ENCODE assay signal across 11 mouse cellular contexts in the genomic region with DNA sequence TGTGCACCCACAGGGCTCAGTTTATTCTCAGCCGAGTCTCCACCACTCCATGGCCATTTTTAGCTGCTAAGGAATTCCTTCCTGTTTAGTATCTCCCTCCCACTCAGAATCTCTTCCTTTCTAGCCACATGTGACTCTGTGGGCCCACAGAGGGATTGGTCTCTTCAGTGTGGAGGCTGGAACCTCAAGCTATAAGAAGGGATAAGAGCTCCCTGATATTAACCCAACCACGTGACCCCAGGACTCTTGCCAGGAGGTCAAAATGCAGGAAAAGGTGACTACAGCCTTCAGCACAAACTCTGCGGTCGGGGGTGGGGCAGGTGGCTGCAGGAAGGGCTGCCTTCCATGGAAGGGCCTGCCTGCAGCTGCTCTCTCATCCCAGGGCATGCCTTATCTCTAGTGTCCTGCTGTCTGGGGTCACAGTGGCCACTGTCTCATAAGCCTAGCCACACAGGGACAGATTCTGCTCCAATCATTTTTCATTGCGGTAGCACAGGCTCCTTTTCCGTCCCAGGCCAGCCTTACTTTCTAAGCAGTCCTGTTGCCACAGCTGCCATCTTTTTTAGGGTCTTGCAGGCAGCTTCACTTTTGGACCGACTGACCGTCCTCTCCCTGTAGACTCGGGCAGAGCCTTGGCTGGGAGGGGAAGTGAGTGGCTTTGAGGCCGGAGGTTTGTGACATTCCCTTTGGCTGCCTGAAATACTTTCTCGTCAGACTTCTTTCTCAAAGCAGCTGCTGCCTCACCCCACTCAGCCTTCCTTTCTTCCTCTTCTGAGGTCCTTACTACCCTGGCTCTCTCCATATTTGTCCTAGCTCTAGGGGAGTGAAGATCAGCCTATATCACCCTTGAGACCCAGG. TPM values are rescaled to one million over a fixed set of nuclear protein-coding genes. Genes with fewer than 3 reads are reported as not detected.
DNase-seq lines count a peak whose midpoint lies in the region; ATAC-seq and TF ChIP-seq lines count a peak whose summit lies in the region.
"Had no signal": no experiment of that assay in that cellular context is flagged by ENCODE, and none has a peak within 500 bp of the region (broad histone marks: within the 10 kb centered on the region; RNA-seq: fewer than 3 reads in every experiment).

No protein-coding gene starts in this region.

- H3K79me2 ChIP-seq in liver, adult 2 months (ENCODE audit: control insufficient read depth, insufficient read depth, low read length) = no peaks in the 10 kb centered on the region

- peaks cover 3% of the 10 kb centered on the region; the same call in 1 of the 2 replicates for H3K4me1 ChIP-seq in midbrain, embryonic 11.5 days (ENCODE audit: control insufficient read depth, insufficient read depth, low read length)
- peaks cover 8% of the 10 kb centered on the region for H3K4me1 ChIP-seq in midbrain, embryonic 13.5 days (replicated peaks)
- H3K4me1 ChIP-seq in liver, adult 2 months (ENCODE audit: control insufficient read depth, insufficient read depth, low read length) = peaks cover 5% of the 10 kb centered on the region; the same call in 1 of the 2 replicates
- H3K4me1 ChIP-seq in stomach, postnatal 0 days (replicated peaks; ENCODE audit: control insufficient read depth, insufficient read depth) = peaks cover 5% of the 10 kb centered on the region
- H3K4me1 ChIP-seq in forebrain, embryonic 15.5 days = no peaks in the 10 kb centered on the region
- H3K4me1 ChIP-seq in forebrain, embryonic 16.5 days (replicated peaks; ENCODE audit: control insufficient read depth, insufficient read depth, low read length) = 0 out of 2 replicates have a peak, but pooled peaks cover 4% of the 10 kb centered on the region

- no peaks in the 10 kb centered on the region for H3K9me3 ChIP-seq in midbrain, embryonic 11.5 days (ENCODE audit: control insufficient read depth, low read length)
- no peaks in the 10 kb centered on the region for H3K9me3 ChIP-seq in midbrain, embryonic 13.5 days
- no peaks in the 10 kb centered on the region for H3K9me3 ChIP-seq in stomach, postnatal 0 days (ENCODE audit: control insufficient read depth, low read length)
- H3K9me3 ChIP-seq in forebrain, embryonic 15.5 days = no peaks in the 10 kb centered on the region
- H3K9me3 ChIP-seq in forebrain, embryonic 16.5 days (ENCODE audit: control insufficient read depth, low read length) = no peaks in the 10 kb centered on the region

- H3K4me3 ChIP-seq in midbrain, embryonic 11.5 days (ENCODE audit: low read depth, low read length) = no peak overlapping the region
- H3K4me3 ChIP-seq in midbrain, embryonic 13.5 days (replicated peaks) = no peak overlapping the region
- H3K4me3 ChIP-seq in liver, adult 2 months (ENCODE audit: insufficient read depth, low read depth, low read length) = no peak overlapping the region
- no peak overlapping the region for H3K4me3 ChIP-seq in stomach, postnatal 0 days (ENCODE audit: low read depth, low read length)
- no peak overlapping the region for H3K4me3 ChIP-seq in forebrain, embryonic 15.5 days
- H3K4me3 ChIP-seq in forebrain, embryonic 16.5 days (replicated peaks; ENCODE audit: low read length) = no peak overlapping the region

- TF ChIP-seq EP300 in stomach, postnatal 0 days (optimal IDR thresholded peaks at IDR 0.05) = no peak

- H3K36me3 ChIP-seq in midbrain, embryonic 11.5 days (ENCODE audit: control insufficient read depth, insufficient read depth, low read length) = no peaks in the 10 kb centered on the region
- no peaks in the 10 kb centered on the region for H3K36me3 ChIP-seq in midbrain, embryonic 13.5 days
- H3K36me3 ChIP-seq in liver, adult 2 months (ENCODE audit: control insufficient read depth, insufficient read depth, low read length) = no peaks in the 10 kb centered on the region
- no peaks in the 10 kb centered on the region for H3K36me3 ChIP-seq in stomach, postnatal 0 days (ENCODE audit: control insufficient read depth, insufficient read depth, low read length)
- H3K36me3 ChIP-seq in forebrain, embryonic 15.5 days = no peaks in the 10 kb centered on the region
- H3K36me3 ChIP-seq in forebrain, embryonic 16.5 days (ENCODE audit: control insufficient read depth, insufficient read depth) = no peaks in the 10 kb centered on the region

- ATAC-seq in midbrain, embryonic 11.5 days (ENCODE audit: low FRiP score) = no peak
- no peak for ATAC-seq in midbrain, embryonic 13.5 days
- ATAC-seq in stomach, postnatal 0 days (ENCODE audit: low FRiP score, low TSS enrichment) = peak; percentile 48; the same call in 1 of the 2 replicates
- ATAC-seq in forebrain, embryonic 15.5 days (replicated peaks) = no peak
- ATAC-seq in forebrain, embryonic 16.5 days = no peak

- H3K27me3 ChIP-seq in midbrain, embryonic 11.5 days (ENCODE audit: control insufficient read depth, insufficient read depth, low read length) = no peaks in the 10 kb centered on the region
- H3K27me3 ChIP-seq in midbrain, embryonic 13.5 days = peaks cover 11% of the 10 kb centered on the region
- H3K27me3 ChIP-seq in liver, adult 2 months (ENCODE audit: control insufficient read depth, insufficient read depth, low read length) = no peaks in the 10 kb centered on the region
- H3K27me3 ChIP-seq in stomach, postnatal 0 days (ENCODE audit: control insufficient read depth, insufficient read depth, low read length) = no peaks in the 10 kb centered on the region
- no peaks in the 10 kb centered on the region for H3K27me3 ChIP-seq in forebrain, embryonic 15.5 days
- H3K27me3 ChIP-seq in forebrain, embryonic 16.5 days (replicated peaks; ENCODE audit: control insufficient read depth, insufficient read depth, low read length) = no peaks in the 10 kb centered on the region

- TF ChIP-seq POLR2A in liver, adult 2 months (IDR thresholded peaks at IDR 0.05; ENCODE audit: extremely low read depth, insufficient read depth, low read length) = no peak

- H3K27ac ChIP-seq in midbrain, embryonic 11.5 days (ENCODE audit: low read depth, low read length) = no peak overlapping the region
- no peak overlapping the region for H3K27ac ChIP-seq in midbrain, embryonic 13.5 days
- no peak overlapping the region for H3K27ac ChIP-seq in liver, adult 2 months (replicated peaks; ENCODE audit: insufficient read depth, low read depth, low read length)
- no peak overlapping the region for H3K27ac ChIP-seq in stomach, postnatal 0 days (replicated peaks)
- H3K27ac ChIP-seq in forebrain, embryonic 15.5 days (replicated peaks) = no peak overlapping the region
- no peak overlapping the region for H3K27ac ChIP-seq in forebrain, embryonic 16.5 days (ENCODE audit: low read length)

- no peak overlapping the region for H3K9ac ChIP-seq in midbrain, embryonic 11.5 days (ENCODE audit: low read length)
- H3K9ac ChIP-seq in midbrain, embryonic 13.5 days (replicated peaks) = no peak overlapping the region
- no peak overlapping the region for H3K9ac ChIP-seq in liver, adult 2 months (ENCODE audit: low read depth, low read length)
- no peak overlapping the region for H3K9ac ChIP-seq in stomach, postnatal 0 days (ENCODE audit: low read length)
- H3K9ac ChIP-seq in forebrain, embryonic 15.5 days (replicated peaks) = no peak overlapping the region
- no peak overlapping the region for H3K9ac ChIP-seq in forebrain, embryonic 16.5 days (replicated peaks; ENCODE audit: low read depth, low read length)

- H3K4me2 ChIP-seq in midbrain, embryonic 11.5 days = no peak overlapping the region
- H3K4me2 ChIP-seq in midbrain, embryonic 13.5 days (replicated peaks) = no peak overlapping the region
- no peak overlapping the region for H3K4me2 ChIP-seq in stomach, postnatal 0 days (replicated peaks; ENCODE audit: low read depth)
- no peak overlapping the region for H3K4me2 ChIP-seq in forebrain, embryonic 15.5 days (replicated peaks)
- no peak overlapping the region for H3K4me2 ChIP-seq in forebrain, embryonic 16.5 days (ENCODE audit: low read length)

- WGBS in midbrain, embryonic 11.5 days = 65% methylated on average over 11 of the region's 11 CpGs
- 73% methylated on average over 11 of the region's 11 CpGs for WGBS in midbrain, embryonic 13.5 days
- 37% methylated on average over 11 of the region's 11 CpGs for WGBS in liver, adult 2 months
- whole genome bisulfite sequencing in stomach, postnatal 0 days = 46% methylated on average over 11 of the region's 11 CpGs
- WGBS in forebrain, embryonic 15.5 days = 75% methylated on average over 11 of the region's 11 CpGs
- 77% methylated on average over 11 of the region's 11 CpGs for WGBS in forebrain, embryonic 16.5 days

- DNase-seq in adrenal gland, postnatal 14 days = peak; percentile 56
- no peak for DNase-seq in adrenal gland, postnatal 25 days
- DNase-seq in midbrain, embryonic 11.5 days (ENCODE audit: low spot score, missing footprints) = peak; percentile 62
- peak; percentile 59 for DNase-seq in liver, adult 2 months (ENCODE audit: extremely low read depth, low read depth, low spot score)
- DNase-seq in stomach, postnatal 0 days (ENCODE audit: low spot score) = peak; percentile 61
- DNase-seq: cerebellum, adult 9-11 months; right cerebral cortex, postnatal 4 days; thymus, postnatal 4 days had no signal

- no peak for TF ChIP-seq CTCF in liver, adult 2 months (IDR thresholded peaks at IDR 0.05; ENCODE audit: low read depth, low read length)
- TF ChIP-seq CTCF in stomach, postnatal 0 days (IDR thresholded peaks at IDR 0.05; ENCODE audit: low read depth) = no peak

RNA-seq across cellular contexts. Expression of gene Gadd45g, which starts 35.0 kb away (rescaled TPM):
- total RNA-seq in adrenal gland, postnatal 14 days (2021) = 51.7 and 63.2 TPM in 2 replicates
- 15.2 and 29.0 TPM in 2 replicates for total RNA-seq in adrenal gland, postnatal 25 days (2021)
- polyA plus RNA-seq in midbrain, embryonic 11.5 days (2014; fragmentation: Nextera tagmentation; extraction: Ambion mirVana) = 252 and 256 TPM in 2 replicates
- polyA plus RNA-seq in midbrain, embryonic 13.5 days (2015; fragmentation: Nextera tagmentation; extraction: Ambion mirVana) = 203 and 222 TPM in 2 replicates
- 4.0 and 5.9 TPM in 2 replicates for total RNA-seq in liver, adult 2 months (2014; rRNA removed)
- polyA plus RNA-seq in liver, adult 2 months (2012; rRNA removed) = 7.0 and 9.1 TPM in 2 replicates
- polyA plus RNA-seq in stomach, postnatal 0 days (2015; fragmentation: Nextera tagmentation; extraction: Ambion mirVana) = 37.1 and 39.1 TPM in 2 replicates
- 145 and 167 TPM in 2 replicates for polyA plus RNA-seq in forebrain, embryonic 15.5 days (2015; fragmentation: Nextera tagmentation; extraction: Ambion mirVana)
- polyA plus RNA-seq in forebrain, embryonic 16.5 days (2015; fragmentation: Nextera tagmentation; extraction: Ambion mirVana) = 119 and 122 TPM in 2 replicates
